ENCODE assay signal across 9 mouse cellular contexts in the genomic region with DNA sequence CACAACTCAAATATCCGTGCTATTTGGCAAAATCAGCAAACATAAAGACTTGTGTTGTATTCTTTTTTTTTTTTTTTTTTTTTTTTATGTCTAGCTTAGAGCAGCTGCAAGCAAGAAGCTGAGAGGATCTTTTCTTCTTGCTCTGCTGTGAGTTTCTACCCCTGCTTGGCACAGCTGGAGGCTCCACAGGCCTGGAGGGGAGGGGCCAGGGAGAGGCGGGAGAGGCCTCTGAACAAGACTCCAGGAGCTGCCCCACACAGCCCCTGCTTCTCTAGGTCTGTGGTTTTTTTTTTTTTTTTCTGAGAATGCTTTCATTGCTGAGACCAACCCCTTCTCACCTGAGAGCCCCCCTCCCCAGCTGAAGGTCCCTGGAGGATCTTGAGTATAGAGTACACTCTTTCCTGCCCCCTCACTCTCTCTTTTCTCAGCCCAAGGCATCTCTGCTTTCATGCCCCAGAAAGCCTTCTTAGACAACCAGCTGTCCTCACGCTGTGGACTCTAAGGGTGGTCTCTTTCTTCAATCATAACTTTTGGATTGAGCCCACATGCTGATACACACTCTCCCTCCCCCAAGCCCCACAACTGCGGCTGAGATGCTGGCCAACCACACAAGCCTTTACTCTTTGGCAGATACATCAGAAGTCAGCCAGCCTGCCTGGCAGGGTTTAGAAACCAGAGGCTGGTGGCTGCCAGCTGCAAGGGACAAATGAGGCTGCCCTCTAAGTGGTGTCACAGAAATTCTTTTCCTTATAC.
DNase-seq lines count a peak whose midpoint lies in the region; ATAC-seq and TF ChIP-seq lines count a peak whose summit lies in the region.
"Had no signal": no experiment of that assay in that cellular context is flagged by ENCODE, and none has a peak within 500 bp of the region (broad histone marks: within the 10 kb centered on the region; RNA-seq: fewer than 3 reads in every experiment).

No protein-coding gene starts in this region.

- TF ChIP-seq CTCF in lung, postnatal 0 days (IDR thresholded peaks at IDR 0.05), result no peak

- no peak for TF ChIP-seq EP300 in lung, postnatal 0 days (IDR thresholded peaks at IDR 0.05)

- no peak for ATAC-seq in cerebellum, adult (ENCODE audit: insufficient number of reproducible peaks, low FRiP score, low TSS enrichment)
- peak; percentile 60 for ATAC-seq in lung, postnatal 0 days

- no peak overlapping the region for H3K4me2 ChIP-seq in lung, postnatal 0 days (replicated peaks; ENCODE audit: low read depth, low read length)

- H3K4me1 ChIP-seq in lung, postnatal 0 days (ENCODE audit: insufficient read depth, low read depth, low read length), result no peaks in the 10 kb centered on the region

- no peak overlapping the region for H3K27ac ChIP-seq in lung, postnatal 0 days (ENCODE audit: low read length)
- H3K27ac ChIP-seq: liver, embryonic 14.5 days had no signal

- no peak overlapping the region for H3K4me3 ChIP-seq in lung, postnatal 0 days (ENCODE audit: low read depth, low read length)

- H3K36me3 ChIP-seq in lung, postnatal 0 days (ENCODE audit: insufficient read depth, low read length), result no peaks in the 10 kb centered on the region

- no peak overlapping the region for H3K9ac ChIP-seq in lung, postnatal 0 days (replicated peaks; ENCODE audit: low read depth)
- H3K9ac ChIP-seq: liver, embryonic 14.5 days had no signal

- no peaks in the 10 kb centered on the region for H3K9me3 ChIP-seq in lung, postnatal 0 days (ENCODE audit: low read length)

- WGBS in lung, postnatal 0 days, result 31% methylated on average over 4 of the region's 4 CpGs

- peak; percentile 24 to 58 for DNase-seq in cerebellum, postnatal 10 days
- DNase-seq in 3134 (ENCODE audit: extremely low read depth, insufficient read length, low spot score) (peak; percentile 54), MN1 (ENCODE audit: low spot score) (no peak)
- peak; percentile 69 for DNase-seq in fibroblast of lung, adult 2 months (ENCODE audit: low read depth)
- DNase-seq in lung, postnatal 0 days (ENCODE audit: low spot score), result peak; percentile 36
- peak; percentile 44 to 49 for DNase-seq in thymus, adult 18-20 months
- DNase-seq in right cerebral cortex, postnatal 4 days, result no peak

- H3K27me3 ChIP-seq in lung, postnatal 0 days (replicated peaks; ENCODE audit: insufficient read depth, low read length), result no peaks in the 10 kb centered on the region

Comparison
In these comparisons a context has a peak if more than half of its experiments do, and no peak if none do; other contexts are left out.
1. DNase-seq: peak in cerebellum, postnatal 10 days (2 of 2), 3134 (single experiment), fibroblast of lung, adult 2 months (single experiment), lung, postnatal 0 days (single experiment) and thymus, adult 18-20 months (2 of 2); none in right cerebral cortex, postnatal 4 days (single experiment) and MN1 (single experiment).